Mouse (Mus musculus) testis, adult 2 months (tissue): ENCODE measurements around the gene Vapa.

Experiments
- CTCF ChIP-seq: fragments of 200-500 bp; IDR thresholded peaks from 2 replicates; pipeline ENCODE4 v1.5.1; 2012; ENCODE audit warnings: low read depth, mild to moderate bottlenecking, inconsistent platforms, low read length, moderate library complexity; ENCODE audit not compliant: control insufficient read depth, insufficient read depth, insufficient replicate concordance
- POLR2A ChIP-seq: fragments of 200-500 bp; IDR thresholded peaks from 2 replicates; pipeline ENCODE4 v1.6.1; 2012; ENCODE audit warnings: low read depth, mild to moderate bottlenecking, inconsistent platforms, low read length, moderate library complexity; ENCODE audit not compliant: control insufficient read depth

GRCm38 (mm10) chr17:65575339-65575738 lies 38.0 kb downstream of the Vapa start:
- TF ChIP-seq CTCF (no peak), POLR2A (no peak)
